Comparison of ENCODE assay signal across 18 mouse cellular contexts in genomic region chr14:86395068-86395467, GRCm38 (mm10).
A peak's percentile ranks its signal among the peaks of the same experiment; 100 is the strongest.
DNase-seq lines count a peak whose midpoint lies in the region; ATAC-seq lines count a peak whose summit lies in the region.
"Had no signal": no experiment of that assay in that cellular context is flagged by ENCODE, and none has a peak within 500 bp of the region (broad histone marks: within the 10 kb centered on the region; RNA-seq: fewer than 3 reads in every experiment).

No protein-coding gene starts in this region.

- no peak overlapping the region for H3K27ac ChIP-seq in embryonic facial prominence, embryonic 13.5 days
- H3K27ac ChIP-seq in embryonic facial prominence, embryonic 10.5 days (replicated peaks) = no peak overlapping the region
- H3K27ac ChIP-seq in midbrain, embryonic 13.5 days = peak overlapping the region; percentile 68
- no peak overlapping the region for H3K27ac ChIP-seq in midbrain, embryonic 10.5 days (replicated peaks)
- 0 out of 2 replicates have a peak overlapping the region, but pooled peaks have one; percentile 22 for H3K27ac ChIP-seq in embryonic facial prominence, embryonic 15.5 days (replicated peaks)
- 0 out of 2 replicates have a peak overlapping the region, but pooled peaks have one; percentile 63 for H3K27ac ChIP-seq in midbrain, embryonic 16.5 days (ENCODE audit: low read length)
- H3K27ac ChIP-seq: kidney, postnatal 0 days; layer of hippocampus, adult 2 months; limb, embryonic 12.5 days; liver, embryonic 14.5 days; stomach, postnatal 0 days had no signal

- no peak for DNase-seq in embryonic facial prominence, embryonic 10.5 days (ENCODE audit: low spot score)
- DNase-seq in midbrain, embryonic 10.5 days (ENCODE audit: low spot score) = no peak
- no peak for DNase-seq in embryo, embryonic 11 days
- DNase-seq: adrenal gland, adult 8-10 months; cerebellum, adult 11 months; heart, adult 11 months; kidney, adult 11 months had no signal

- 52% methylated on average over 7 of the region's 7 CpGs for WGBS in embryonic facial prominence, embryonic 13.5 days
- WGBS in embryonic facial prominence, embryonic 10.5 days = 65% methylated on average over 7 of the region's 7 CpGs
- WGBS in midbrain, embryonic 13.5 days = 73% methylated on average over 7 of the region's 7 CpGs
- 67% methylated on average over 7 of the region's 7 CpGs for whole genome bisulfite sequencing in midbrain, embryonic 10.5 days
- 37% methylated on average over 7 of the region's 7 CpGs for WGBS in embryonic facial prominence, embryonic 15.5 days
- WGBS in midbrain, embryonic 16.5 days = 60% methylated on average over 7 of the region's 7 CpGs

- peak overlapping the region; percentile 37; the same call in 1 of the 2 replicates for H3K4me2 ChIP-seq in embryonic facial prominence, embryonic 13.5 days
- H3K4me2 ChIP-seq in midbrain, embryonic 13.5 days (replicated peaks) = peak overlapping the region; percentile 44; the same call in 1 of the 2 replicates
- no peak overlapping the region for H3K4me2 ChIP-seq in embryonic facial prominence, embryonic 15.5 days (replicated peaks)
- H3K4me2 ChIP-seq in midbrain, embryonic 16.5 days (ENCODE audit: low read length) = no peak overlapping the region

- no peak for ATAC-seq in embryonic facial prominence, embryonic 13.5 days (ENCODE audit: insufficient number of reproducible peaks, insufficient read depth, low FRiP score, low TSS enrichment, low read depth)
- no peak for ATAC-seq in midbrain, embryonic 13.5 days
- no peak for ATAC-seq in embryonic facial prominence, embryonic 15.5 days (ENCODE audit: insufficient number of reproducible peaks, low FRiP score, low TSS enrichment, low read depth)
- no peak for ATAC-seq in midbrain, embryonic 16.5 days

- H3K9me3 ChIP-seq in embryonic facial prominence, embryonic 13.5 days = no peaks in the 10 kb centered on the region
- no peaks in the 10 kb centered on the region for H3K9me3 ChIP-seq in embryonic facial prominence, embryonic 10.5 days
- H3K9me3 ChIP-seq in midbrain, embryonic 13.5 days = no peaks in the 10 kb centered on the region
- H3K9me3 ChIP-seq in midbrain, embryonic 10.5 days (replicated peaks) = no peaks in the 10 kb centered on the region
- H3K9me3 ChIP-seq in embryonic facial prominence, embryonic 15.5 days (replicated peaks) = no peaks in the 10 kb centered on the region
- H3K9me3 ChIP-seq in midbrain, embryonic 16.5 days (replicated peaks; ENCODE audit: control insufficient read depth, low read length, poor library complexity, severe bottlenecking) = no peaks in the 10 kb centered on the region
- H3K9me3 ChIP-seq: limb, embryonic 12.5 days had no signal

- no peak overlapping the region for H3K4me3 ChIP-seq in embryonic facial prominence, embryonic 13.5 days
- no peak overlapping the region for H3K4me3 ChIP-seq in embryonic facial prominence, embryonic 10.5 days
- H3K4me3 ChIP-seq in midbrain, embryonic 13.5 days (replicated peaks) = no peak overlapping the region
- no peak overlapping the region for H3K4me3 ChIP-seq in midbrain, embryonic 10.5 days
- no peak overlapping the region for H3K4me3 ChIP-seq in embryonic facial prominence, embryonic 15.5 days (replicated peaks)
- H3K4me3 ChIP-seq in midbrain, embryonic 16.5 days (ENCODE audit: low read depth, low read length) = no peak overlapping the region
- H3K4me3 ChIP-seq: layer of hippocampus, adult 2 months; limb, embryonic 12.5 days; myocyte had no signal

- H3K9ac ChIP-seq in embryonic facial prominence, embryonic 13.5 days = no peak overlapping the region
- H3K9ac ChIP-seq in midbrain, embryonic 13.5 days (replicated peaks) = no peak overlapping the region
- no peak overlapping the region for H3K9ac ChIP-seq in embryonic facial prominence, embryonic 15.5 days
- H3K9ac ChIP-seq in midbrain, embryonic 16.5 days (ENCODE audit: low read depth, low read length) = no peak overlapping the region
- H3K9ac ChIP-seq: limb, embryonic 12.5 days; liver, embryonic 14.5 days had no signal

- no peaks in the 10 kb centered on the region for H3K36me3 ChIP-seq in embryonic facial prominence, embryonic 13.5 days
- no peaks in the 10 kb centered on the region for H3K36me3 ChIP-seq in embryonic facial prominence, embryonic 10.5 days (replicated peaks)
- no peaks in the 10 kb centered on the region for H3K36me3 ChIP-seq in midbrain, embryonic 13.5 days
- no peaks in the 10 kb centered on the region for H3K36me3 ChIP-seq in midbrain, embryonic 10.5 days
- no peaks in the 10 kb centered on the region for H3K36me3 ChIP-seq in embryonic facial prominence, embryonic 15.5 days
- H3K36me3 ChIP-seq in midbrain, embryonic 16.5 days (ENCODE audit: control insufficient read depth, insufficient read depth, low read length) = no peaks in the 10 kb centered on the region
- H3K36me3 ChIP-seq: limb, embryonic 12.5 days had no signal

- H3K27me3 ChIP-seq in embryonic facial prominence, embryonic 13.5 days = peaks cover 13% of the 10 kb centered on the region; the same call in 1 of the 2 replicates
- H3K27me3 ChIP-seq in embryonic facial prominence, embryonic 10.5 days (replicated peaks; ENCODE audit: low read depth, poor library complexity, severe bottlenecking) = peaks cover 30% of the 10 kb centered on the region
- H3K27me3 ChIP-seq in midbrain, embryonic 13.5 days = peaks cover 5% of the 10 kb centered on the region; the same call in 1 of the 2 replicates
- H3K27me3 ChIP-seq in midbrain, embryonic 10.5 days (ENCODE audit: low read depth, poor library complexity, severe bottlenecking) = peaks cover 24% of the 10 kb centered on the region
- 0 out of 2 replicates have a peak, but pooled peaks cover 3% of the 10 kb centered on the region for H3K27me3 ChIP-seq in embryonic facial prominence, embryonic 15.5 days
- no peaks in the 10 kb centered on the region for H3K27me3 ChIP-seq in midbrain, embryonic 16.5 days (ENCODE audit: control insufficient read depth, insufficient read depth, low read depth, low read length)
- H3K27me3 ChIP-seq: CH12.LX had no signal

- H3K4me1 ChIP-seq in embryonic facial prominence, embryonic 13.5 days = peaks cover 12% of the 10 kb centered on the region; the same call in 1 of the 2 replicates
- peaks cover 8% of the 10 kb centered on the region for H3K4me1 ChIP-seq in embryonic facial prominence, embryonic 10.5 days
- H3K4me1 ChIP-seq in midbrain, embryonic 13.5 days (replicated peaks) = peaks cover 20% of the 10 kb centered on the region
- peaks cover 11% of the 10 kb centered on the region for H3K4me1 ChIP-seq in midbrain, embryonic 10.5 days
- peaks cover 13% of the 10 kb centered on the region for H3K4me1 ChIP-seq in embryonic facial prominence, embryonic 15.5 days
- peaks cover 17% of the 10 kb centered on the region for H3K4me1 ChIP-seq in midbrain, embryonic 16.5 days (ENCODE audit: control insufficient read depth, insufficient read depth, low read length)
- H3K4me1 ChIP-seq: limb, embryonic 12.5 days had no signal

Comparison
In these comparisons a context has a peak if more than half of its experiments do, and no peak if none do; other contexts are left out.
1. H3K27ac ChIP-seq: peak in midbrain, embryonic 13.5 days (single experiment), embryonic facial prominence, embryonic 15.5 days (single experiment) and midbrain, embryonic 16.5 days (single experiment); none in embryonic facial prominence, embryonic 13.5 days (single experiment), embryonic facial prominence, embryonic 10.5 days (single experiment) and midbrain, embryonic 10.5 days (single experiment).
2. H3K4me2 ChIP-seq: peak in embryonic facial prominence, embryonic 13.5 days (single experiment) and midbrain, embryonic 13.5 days (single experiment); none in embryonic facial prominence, embryonic 15.5 days (single experiment) and midbrain, embryonic 16.5 days (single experiment).